Mouse (Mus musculus): ENCODE measurements at regions not wholly inside any gene's neighbourhood (a gene's known extent, or its start where the extent isn't known, plus 50 kb on each side); places are given as distances from the start of the nearest gene placed in this dataset.
A peak's percentile ranks its signal among the peaks of the same experiment; 100 is the strongest.

- DNase-seq (peak; percentile 57), ATAC-seq (peak; percentile 64)
- no peak for TF ChIP-seq CTCF (IDR thresholded peaks at IDR 0.05; ENCODE audit: low read depth)
- H3K4me1 ChIP-seq (ENCODE audit: insufficient read depth), result peaks cover 3% of the 10 kb centered on the region; the same call in 1 of the 2 replicates
- no peak overlapping the region for H3K4me2 ChIP-seq (ENCODE audit: low read depth)
- no peaks in the 10 kb centered on the region for H3K9me3 ChIP-seq (ENCODE audit: low read length)
- no peak overlapping the region for H3K4me3 ChIP-seq (ENCODE audit: low read depth, low read length)
- H3K9ac ChIP-seq, result no peak overlapping the region
- H3K27me3 ChIP-seq (ENCODE audit: insufficient read depth, low read length), result no peaks in the 10 kb centered on the region
- no peak overlapping the region for H3K27ac ChIP-seq (ENCODE audit: low read depth, low read length)
- WGBS, result 35% methylated on average over 2 of the region's 2 CpGs
- H3K36me3 ChIP-seq (ENCODE audit: insufficient read depth), result no peaks in the 10 kb centered on the region
Observed at GRCm38 (mm10) chr5:70024571-70024970, 432.4 kb upstream of the Gnpda2 start.

- no peak overlapping the region for H3K9ac ChIP-seq
- ATAC-seq, result no peak
- H3K36me3 ChIP-seq (ENCODE audit: insufficient read depth), result no peaks in the 10 kb centered on the region
Observed at GRCm38 (mm10) chr5:70011951-70012350, 419.8 kb upstream of the Gnpda2 start.

More at GRCm38 (mm10) chr5:70011951-70012350, 419.8 kb upstream of the Gnpda2 start:
- H3K4me3 ChIP-seq (ENCODE audit: low read depth, low read length), result no peak overlapping the region
- DNase-seq, result no peak
- H3K9me3 ChIP-seq (ENCODE audit: low read length), result no peaks in the 10 kb centered on the region
- TF ChIP-seq CTCF (IDR thresholded peaks at IDR 0.05; ENCODE audit: low read depth), result no peak
- WGBS, result 27% methylated on average over 1 of the region's 1 CpGs
- H3K27ac ChIP-seq (ENCODE audit: low read depth, low read length), result no peak overlapping the region
- no peaks in the 10 kb centered on the region for H3K27me3 ChIP-seq (ENCODE audit: insufficient read depth, low read length)
- H3K4me1 ChIP-seq (ENCODE audit: insufficient read depth), result no peaks in the 10 kb centered on the region
- H3K4me2 ChIP-seq (ENCODE audit: low read depth), result no peak overlapping the region
